Mouse (Mus musculus): ENCODE data around the gene Ubxn1. TPM values are rescaled to one million over a fixed set of nuclear protein-coding genes. Genes with fewer than 3 reads are reported as not detected.
"Not testable (repeated sequence)": the region's sequence is repeated elsewhere in the genome, so short reads cannot be mapped to it uniquely, and the experiment has no call there.

Ubxn1 gene
- total RNA-seq, 1 experiment = 220 TPM

GRCm38 (mm10) chr19:8831262-8831661, 40.0 kb upstream of the Ubxn1 start:
- H3K27ac ChIP-seq (ENCODE audit: insufficient read depth, low read depth, low read length, poor library complexity, severe bottlenecking) = no peak overlapping the region
- H3K9ac ChIP-seq (ENCODE audit: insufficient read depth, low read depth, low read length, poor library complexity, severe bottlenecking) = no peak overlapping the region
- TF ChIP-seq ZNF384 (IDR thresholded peaks at IDR 0.05; ENCODE audit: low read depth, low read length) = no peak
- TF ChIP-seq CHD2 (IDR thresholded peaks at IDR 0.05; ENCODE audit: low read depth, low read length) = no peak
- TF ChIP-seq MAFK (IDR thresholded peaks at IDR 0.05; ENCODE audit: insufficient read depth, low read depth, low read length) = no peak
- H3K9me3 ChIP-seq (ENCODE audit: control insufficient read depth, insufficient read depth, low read depth, low read length) = no peaks in the 10 kb centered on the region
- no peak overlapping the region for H3K4me3 ChIP-seq (ENCODE audit: insufficient read depth in 1 of 2, low read depth in 1 of 2, low read length in 2 of 2, poor library complexity in 1 of 2, severe bottlenecking in 1 of 2)
- peaks cover 43% of the 10 kb centered on the region for H3K36me3 ChIP-seq (ENCODE audit: control insufficient read depth, insufficient read depth, low read length, poor library complexity, severe bottlenecking)
- in situ Hi-C loops (cut with MboI; ENCODE audit: low sequenced_read_pairs in 2 of 2, unreplicated experiment in 2 of 2) = no loop called here
- peaks cover 0 to 2% of the 10 kb centered on the region in 2 experiments; a peak in 1 of 4 replicates for H3K4me1 ChIP-seq (ENCODE audit: control insufficient read depth in 2 of 2, insufficient read depth in 2 of 2, low read length in 2 of 2, poor library complexity in 1 of 2)
- no peak for DNase-seq (ENCODE audit: low read depth, low spot score)

GRCm38 (mm10) chr19:8832971-8833370, 38.3 kb upstream of the Ubxn1 start:
- peaks cover 0 to 2% of the 10 kb centered on the region in 2 experiments; a peak in 1 of 4 replicates for H3K4me1 ChIP-seq (ENCODE audit: control insufficient read depth in 2 of 2, insufficient read depth in 2 of 2, low read length in 2 of 2, poor library complexity in 1 of 2)
- in situ Hi-C loops (cut with MboI; ENCODE audit: low sequenced_read_pairs in 2 of 2, unreplicated experiment in 2 of 2) = no loop called here
- no peak overlapping the region for H3K4me3 ChIP-seq (ENCODE audit: insufficient read depth in 1 of 2, low read depth in 1 of 2, low read length in 2 of 2, poor library complexity in 1 of 2, severe bottlenecking in 1 of 2)
- H3K9ac ChIP-seq (ENCODE audit: insufficient read depth, low read depth, low read length, poor library complexity, severe bottlenecking) = no peak overlapping the region
- no peak overlapping the region for H3K27ac ChIP-seq (ENCODE audit: insufficient read depth, low read depth, low read length, poor library complexity, severe bottlenecking)
- TF ChIP-seq ZC3H11A (IDR thresholded peaks at IDR 0.05; ENCODE audit: borderline replicate concordance, low read depth, low read length) (no peak), ZNF384 (IDR thresholded peaks at IDR 0.05; ENCODE audit: low read depth, low read length) (no peak)
- no peaks in the 10 kb centered on the region for H3K9me3 ChIP-seq (ENCODE audit: control insufficient read depth, insufficient read depth, low read depth, low read length)
- DNase-seq (ENCODE audit: low read depth, low spot score) = no peak
- H3K36me3 ChIP-seq (ENCODE audit: control insufficient read depth, insufficient read depth, low read length, poor library complexity, severe bottlenecking) = peaks cover 33% of the 10 kb centered on the region

- in situ Hi-C loops (cut with MboI; ENCODE audit: low sequenced_read_pairs in 2 of 2, unreplicated experiment in 2 of 2); H3K9ac ChIP-seq (ENCODE audit: insufficient read depth, low read depth, low read length, poor library complexity, severe bottlenecking); DNase-seq (ENCODE audit: low read depth, low spot score); H3K4me3 ChIP-seq (ENCODE audit: insufficient read depth in 1 of 2, low read depth in 1 of 2, low read length in 2 of 2, poor library complexity in 1 of 2, severe bottlenecking in 1 of 2); H3K9me3 ChIP-seq (ENCODE audit: control insufficient read depth, insufficient read depth, low read depth, low read length): not testable (repeated sequence)
- Histone ChIP-seq H3K27ac (ENCODE audit: insufficient read depth, low read depth, low read length, poor library complexity, severe bottlenecking) (peak overlapping the region; percentile 22; the same call in 1 of the 2 replicates), H3K4me1 (ENCODE audit: control insufficient read depth in 2 of 2, insufficient read depth in 2 of 2, low read length in 2 of 2, poor library complexity in 1 of 2) (peaks cover 2 to 11% of the 10 kb centered on the region in 2 experiments; a peak in 3 of 4 replicates), H3K36me3 (ENCODE audit: control insufficient read depth, insufficient read depth, low read length, poor library complexity, severe bottlenecking) (peaks cover 15% of the 10 kb centered on the region)
Measured at GRCm38 (mm10) chr19:8836327-8836726, 35.0 kb upstream of the Ubxn1 start.

GRCm38 (mm10) chr19:8837251-8837791, 34.0 kb upstream of the Ubxn1 start, which contains the start of gene Bscl2:
Gene Bscl2, plus strand, starts transcription at chr19:8837467.
- H3K36me3 ChIP-seq (ENCODE audit: control insufficient read depth, insufficient read depth, low read length, poor library complexity, severe bottlenecking) = peaks cover 10% of the 10 kb centered on the region
- H3K4me1 ChIP-seq (ENCODE audit: control insufficient read depth in 2 of 2, insufficient read depth in 2 of 2, low read length in 2 of 2, poor library complexity in 1 of 2) = peaks cover 2 to 11% of the 10 kb centered on the region in 2 experiments; a peak in 3 of 4 replicates
- peak within 1 kb of the TSS; percentile 96 for H3K27ac ChIP-seq (ENCODE audit: insufficient read depth, low read depth, low read length, poor library complexity, severe bottlenecking)
- H3K9ac ChIP-seq (ENCODE audit: insufficient read depth, low read depth, low read length, poor library complexity, severe bottlenecking) = peak within 1 kb of the TSS; percentile 90
- TF ChIP-seq HCFC1 (IDR thresholded peaks at IDR 0.05; ENCODE audit: borderline replicate concordance, insufficient read depth, low read length) = peak; percentile 71
- TF ChIP-seq ZC3H11A (IDR thresholded peaks at IDR 0.05; ENCODE audit: borderline replicate concordance, low read depth, low read length) = peak; percentile 99
- TF ChIP-seq ZNF384 (IDR thresholded peaks at IDR 0.05; ENCODE audit: low read depth, low read length) = no peak
- in situ Hi-C loops (cut with MboI; ENCODE audit: low sequenced_read_pairs in 2 of 2, unreplicated experiment in 2 of 2) = no loop called here
- DNase-seq (ENCODE audit: low read depth, low spot score) = peak; percentile 78
- no peaks in the 10 kb centered on the region for H3K9me3 ChIP-seq (ENCODE audit: control insufficient read depth, insufficient read depth, low read depth, low read length)
- H3K4me3 ChIP-seq (ENCODE audit: insufficient read depth in 1 of 2, low read depth in 1 of 2, low read length in 2 of 2, poor library complexity in 1 of 2, severe bottlenecking in 1 of 2) = peak within 1 kb of the TSS; percentile 64 to 74

- H3K36me3 ChIP-seq (ENCODE audit: control insufficient read depth, insufficient read depth, low read length, poor library complexity, severe bottlenecking) = peaks cover 2% of the 10 kb centered on the region
- in situ Hi-C loops (cut with MboI; ENCODE audit: low sequenced_read_pairs in 2 of 2, unreplicated experiment in 2 of 2) = no loop called here
- H3K9me3 ChIP-seq (ENCODE audit: control insufficient read depth, insufficient read depth, low read depth, low read length) = no peaks in the 10 kb centered on the region
- H3K4me3 ChIP-seq (ENCODE audit: insufficient read depth in 1 of 2, low read depth in 1 of 2, low read length in 2 of 2, poor library complexity in 1 of 2, severe bottlenecking in 1 of 2) = peak overlapping the region; percentile 64 to 74
- peak overlapping the region; percentile 96; the same call in 1 of the 2 replicates for H3K27ac ChIP-seq (ENCODE audit: insufficient read depth, low read depth, low read length, poor library complexity, severe bottlenecking)
- TF ChIP-seq MAFK (IDR thresholded peaks at IDR 0.05; ENCODE audit: insufficient read depth, low read depth, low read length) (no peak), ZNF384 (IDR thresholded peaks at IDR 0.05; ENCODE audit: low read depth, low read length) (no peak), CHD2 (IDR thresholded peaks at IDR 0.05; ENCODE audit: low read depth, low read length) (no peak), HCFC1 (IDR thresholded peaks at IDR 0.05; ENCODE audit: borderline replicate concordance, insufficient read depth, low read length) (no peak), ZC3H11A (IDR thresholded peaks at IDR 0.05; ENCODE audit: borderline replicate concordance, low read depth, low read length) (no peak)
- peak overlapping the region; percentile 90 for H3K9ac ChIP-seq (ENCODE audit: insufficient read depth, low read depth, low read length, poor library complexity, severe bottlenecking)
- DNase-seq (ENCODE audit: low read depth, low spot score) = no peak
- H3K4me1 ChIP-seq (ENCODE audit: control insufficient read depth in 2 of 2, insufficient read depth in 2 of 2, low read length in 2 of 2, poor library complexity in 1 of 2) = peaks cover 2 to 11% of the 10 kb centered on the region in 2 experiments; a peak in 3 of 4 replicates
Measured at GRCm38 (mm10) chr19:8838041-8838730, 33.1 kb upstream of the Ubxn1 start.

All from ES-E14 (cell line).